Mouse (Mus musculus) embryonic facial prominence, embryonic 14.5 days (tissue): ENCODE data around the gene Fam178b. TPM values are rescaled to one million over a fixed set of nuclear protein-coding genes. Genes with fewer than 3 reads are reported as not detected.
A peak's percentile ranks its signal among the peaks of the same experiment; 100 is the strongest.
"Not testable (repeated sequence)": the region's sequence is repeated elsewhere in the genome, so short reads cannot be mapped to it uniquely, and the experiment has no call there.

Source experiments
- ATAC-seq: fragments of 200-750 bp; cut with Nextera tagmentation; 2 replicates; pipeline ENCODE4 v1.8.0; 2017; ENCODE audit warnings: low read depth, moderate number of reproducible peaks, moderate TSS enrichment
- DNase-seq: peaks from one replicate; pipeline ENCODE4 v3.0.0-alpha.2; 2015; ENCODE audit warnings: low spot score
- H3K27ac ChIP-seq: fragments of 300-500 bp; sonication (generic); replicated peaks from 2 replicates; pipeline ENCODE4 v1.5.1; 2014; ENCODE audit warnings: low read depth, mild to moderate bottlenecking, low read length, moderate library complexity
- H3K27me3 ChIP-seq: fragments of 300-500 bp; sonication (generic); replicated peaks from 2 replicates; pipeline ENCODE4 v1.6.1; 2014; ENCODE audit warnings: low read length; ENCODE audit not compliant: control insufficient read depth, insufficient read depth
- H3K36me3 ChIP-seq: fragments of 300-500 bp; sonication (generic); 2 replicates; pipeline ENCODE4 v1.6.1; 2014; ENCODE audit warnings: low read length, mixed read lengths; ENCODE audit not compliant: control insufficient read depth, insufficient read depth
- H3K4me1 ChIP-seq: fragments of 300-500 bp; sonication (generic); 2 replicates; pipeline ENCODE4 v1.6.1; 2014; ENCODE audit warnings: antibody characterized with exemption, low read length; ENCODE audit not compliant: control insufficient read depth, insufficient read depth
- H3K4me2 ChIP-seq: fragments of 300-500 bp; sonication (generic); 2 replicates; pipeline ENCODE4 v1.6.1; 2014; ENCODE audit warnings: low read depth, mild to moderate bottlenecking, low read length, moderate library complexity, mixed read lengths
- H3K4me3 ChIP-seq: fragments of 300-500 bp; sonication (generic); 2 replicates; pipeline ENCODE4 v1.5.1; 2014; ENCODE audit warnings: low read depth, mild to moderate bottlenecking, low read length
- H3K9ac ChIP-seq: fragments of 300-500 bp; sonication (generic); 2 replicates; pipeline ENCODE4 v1.6.1; 2014; ENCODE audit warnings: low read depth, mild to moderate bottlenecking, low read length, moderate library complexity, mixed read lengths
- H3K9me3 ChIP-seq: fragments of 300-500 bp; sonication (generic); 2 replicates; pipeline ENCODE4 v1.6.1; 2016; ENCODE audit warnings: low read length; ENCODE audit not compliant: control insufficient read depth
- WGBS: fragments of 180-500 bp; shearing (Covaris S2); extraction: QIAGEN DNeasy Blood & Tissue Kit; methylation state at CpG from one replicate; pipeline ENCODE4 v1.1.7; 2014; 5-methylcytosine and 5-hydroxymethylcytosine counted together
- polyA plus RNA-seq: library from polyadenylated mRNA; unstranded; fragments of >200 nt; fragmentation: Nextera tagmentation; extraction: Ambion mirVana; gene quantifications from 2 replicates; pipeline ENCODE4 v1.2.1, GENCODE M21; 2014

Gene Fam178b
- polyA plus RNA-seq, 1 experiment from 2014 or later = 1.6 TPM

- Histone ChIP-seq H3K36me3 (peaks cover 42% of the 10 kb centered on the region), H3K9me3 (no peaks in the 10 kb centered on the region), H3K4me3 (no peak overlapping the region), H3K4me1 (peaks cover 5% of the 10 kb centered on the region; the same call in 1 of the 2 replicates), H3K9ac (no peak overlapping the region), H3K27me3 (no peaks in the 10 kb centered on the region), H3K27ac (no peak overlapping the region), H3K4me2 (no peak overlapping the region)
- DNase-seq (no peak), ATAC-seq (no peak)
- 96% methylated on average over 16 of the region's 16 CpGs for WGBS
Observed at GRCm38 (mm10) chr1:36541844-36542243, 141.1 kb downstream of the Fam178b start.

GRCm38 (mm10) chr1:36540807-36541206 is 142.2 kb downstream of the Fam178b start:
- 94% methylated on average over 12 of the region's 12 CpGs for WGBS
- no peak overlapping the region for H3K27ac ChIP-seq
- no peak overlapping the region for H3K9ac ChIP-seq
- peaks cover 42% of the 10 kb centered on the region for H3K36me3 ChIP-seq
- DNase-seq (no peak), ATAC-seq (no peak)
- H3K4me2 ChIP-seq = no peak overlapping the region
- H3K27me3 ChIP-seq = no peaks in the 10 kb centered on the region
- H3K9me3 ChIP-seq = no peaks in the 10 kb centered on the region
- no peak overlapping the region for H3K4me3 ChIP-seq
- H3K4me1 ChIP-seq = no peaks in the 10 kb centered on the region

DNA sequence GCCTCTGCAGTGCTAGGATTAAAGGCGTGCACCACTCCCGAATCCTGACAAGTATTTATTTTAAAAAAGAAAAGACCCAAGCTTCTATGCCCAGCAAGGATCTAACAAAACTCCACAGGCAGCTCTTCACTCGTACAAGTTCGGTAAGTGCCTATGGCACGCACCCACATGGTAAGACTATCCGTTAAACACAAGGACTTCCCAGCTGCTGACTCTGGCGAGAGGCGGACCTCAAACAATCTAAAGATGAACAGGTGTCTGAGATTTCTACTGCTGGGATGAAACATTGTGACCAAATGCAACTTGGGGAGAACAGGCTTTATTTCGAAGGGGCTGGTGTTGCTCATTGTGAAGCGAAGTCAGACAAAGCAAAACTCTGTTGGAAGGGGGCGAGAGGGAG is 142.9 kb downstream of the Fam178b start:
- 83% methylated on average over 11 of the region's 11 CpGs for WGBS
- Histone ChIP-seq H3K9me3 (no peaks in the 10 kb centered on the region), H3K4me1 (no peaks in the 10 kb centered on the region), H3K4me3 (no peak overlapping the region), H3K27ac (no peak overlapping the region), H3K36me3 (peaks cover 42% of the 10 kb centered on the region), H3K4me2 (no peak overlapping the region), H3K9ac (no peak overlapping the region), H3K27me3 (no peaks in the 10 kb centered on the region)
- ATAC-seq (peak; percentile 49; the same call in 1 of the 2 replicates), DNase-seq (no peak)

GRCm38 (mm10) chr1:36539186-36539585 is 143.8 kb downstream of the Fam178b start, which contains the start of gene Gm42417:
Gene Gm42417, minus strand, starts transcription at chr1:36539429.
- 44% methylated on average over 8 of the region's 9 CpGs for WGBS
- Histone ChIP-seq H3K27me3 (no peaks in the 10 kb centered on the region), H3K4me1 (no peaks in the 10 kb centered on the region), H3K4me3 (no peak within 1 kb of the TSS), H3K9me3 (no peaks in the 10 kb centered on the region), H3K36me3 (peaks cover 42% of the 10 kb centered on the region), H3K4me2 (no peak within 1 kb of the TSS), H3K9ac (no peak within 1 kb of the TSS), H3K27ac (no peak within 1 kb of the TSS)
- ATAC-seq (no peak), DNase-seq (no peak)

DNA sequence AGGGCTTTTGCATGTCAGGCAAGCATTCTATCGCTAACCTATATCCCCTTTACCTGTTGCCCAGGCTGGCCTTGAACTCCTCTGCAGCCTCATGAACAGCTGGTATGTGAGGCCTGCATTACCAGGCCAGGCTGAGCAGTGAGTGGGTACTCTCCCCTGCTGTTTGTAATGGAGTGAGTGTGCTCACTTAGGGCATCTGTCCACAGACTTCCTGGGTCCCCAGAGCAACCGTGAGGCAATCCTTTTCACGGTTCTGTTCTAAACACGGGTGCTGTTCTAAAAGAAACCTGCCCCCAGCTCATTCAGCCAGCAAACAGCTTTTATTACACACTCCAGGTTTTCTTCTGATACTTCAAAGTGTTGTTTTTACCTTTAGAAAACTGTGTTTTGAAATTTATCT is 144.3 kb downstream of the Fam178b start:
- Histone ChIP-seq H3K36me3 (peaks cover 42% of the 10 kb centered on the region), H3K9me3 (no peaks in the 10 kb centered on the region), H3K4me1 (no peaks in the 10 kb centered on the region), H3K9ac (no peak overlapping the region), H3K27ac (no peak overlapping the region), H3K27me3 (no peaks in the 10 kb centered on the region), H3K4me3 (no peak overlapping the region), H3K4me2 (no peak overlapping the region)
- 79% methylated on average over 4 of the region's 4 CpGs for WGBS
- no peak for ATAC-seq
- no peak for DNase-seq

DNA sequence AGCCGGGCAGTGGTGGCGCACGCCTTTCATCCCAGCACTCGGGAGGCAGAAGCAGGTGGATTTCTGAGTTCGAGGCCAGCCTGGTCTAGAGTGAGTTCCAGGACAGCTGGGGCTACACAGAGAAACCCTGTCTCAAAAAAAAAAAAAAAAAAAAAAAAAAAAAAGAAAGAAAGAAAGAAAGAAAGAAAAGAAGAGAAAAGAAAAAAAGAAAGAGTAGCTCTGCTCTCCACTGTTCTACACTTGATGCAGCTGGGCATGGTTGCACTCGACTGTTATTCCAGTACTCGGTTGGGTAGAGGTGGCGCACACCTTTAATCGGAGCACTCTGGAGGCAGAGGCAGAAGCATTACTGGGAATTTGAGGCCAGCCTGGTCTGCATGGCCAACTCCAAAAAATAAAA is 146.2 kb downstream of the Fam178b start, which contains the start of gene Ankrd23:
Ankrd23 (minus strand) TSS at position 101 of the 400 bp plus-strand sequence.
- 95% methylated on average over 9 of the region's 9 CpGs for WGBS
- peaks cover 44% of the 10 kb centered on the region for H3K36me3 ChIP-seq
- H3K9ac ChIP-seq, H3K4me3 ChIP-seq, DNase-seq, H3K4me2 ChIP-seq, H3K27ac ChIP-seq, H3K9me3 ChIP-seq, H3K4me1 ChIP-seq, H3K27me3 ChIP-seq, ATAC-seq: not testable (repeated sequence)

GRCm38 (mm10) chr1:36536397-36536728 is 146.6 kb downstream of the Fam178b start:
- no peak for ATAC-seq
- H3K36me3 ChIP-seq = peaks cover 40% of the 10 kb centered on the region

GRCm38 (mm10) chr1:36535477-36536396 is 147.2 kb downstream of the Fam178b start:
- H3K27ac ChIP-seq = no peak overlapping the region
- H3K9me3 ChIP-seq = no peaks in the 10 kb centered on the region
- no peak for DNase-seq
- H3K4me2 ChIP-seq = no peak overlapping the region
- 84% methylated on average over 11 of the region's 11 CpGs for WGBS
- ATAC-seq = no peak
- H3K36me3 ChIP-seq = peaks cover 35% of the 10 kb centered on the region
- H3K4me3 ChIP-seq = no peak overlapping the region
- H3K9ac ChIP-seq = no peak overlapping the region
- no peaks in the 10 kb centered on the region for H3K4me1 ChIP-seq
- H3K27me3 ChIP-seq = no peaks in the 10 kb centered on the region

More at GRCm38 (mm10) chr1:36536397-36536728, 146.6 kb downstream of the Fam178b start:
- H3K9me3 ChIP-seq = no peaks in the 10 kb centered on the region
- H3K27ac ChIP-seq = no peak overlapping the region
- 52% methylated on average over 8 of the region's 8 CpGs for WGBS
- H3K4me1 ChIP-seq = no peaks in the 10 kb centered on the region
- no peaks in the 10 kb centered on the region for H3K27me3 ChIP-seq
- H3K4me2 ChIP-seq = no peak overlapping the region
- no peak overlapping the region for H3K4me3 ChIP-seq
- no peak for DNase-seq
- no peak overlapping the region for H3K9ac ChIP-seq
